Mouse (Mus musculus): ENCODE measurements around the gene Plp2.
"Not testable (repeated sequence)": the region's sequence is repeated elsewhere in the genome, so short reads cannot be mapped to it uniquely, and the experiment has no call there.

Gene Plp2

DNA sequence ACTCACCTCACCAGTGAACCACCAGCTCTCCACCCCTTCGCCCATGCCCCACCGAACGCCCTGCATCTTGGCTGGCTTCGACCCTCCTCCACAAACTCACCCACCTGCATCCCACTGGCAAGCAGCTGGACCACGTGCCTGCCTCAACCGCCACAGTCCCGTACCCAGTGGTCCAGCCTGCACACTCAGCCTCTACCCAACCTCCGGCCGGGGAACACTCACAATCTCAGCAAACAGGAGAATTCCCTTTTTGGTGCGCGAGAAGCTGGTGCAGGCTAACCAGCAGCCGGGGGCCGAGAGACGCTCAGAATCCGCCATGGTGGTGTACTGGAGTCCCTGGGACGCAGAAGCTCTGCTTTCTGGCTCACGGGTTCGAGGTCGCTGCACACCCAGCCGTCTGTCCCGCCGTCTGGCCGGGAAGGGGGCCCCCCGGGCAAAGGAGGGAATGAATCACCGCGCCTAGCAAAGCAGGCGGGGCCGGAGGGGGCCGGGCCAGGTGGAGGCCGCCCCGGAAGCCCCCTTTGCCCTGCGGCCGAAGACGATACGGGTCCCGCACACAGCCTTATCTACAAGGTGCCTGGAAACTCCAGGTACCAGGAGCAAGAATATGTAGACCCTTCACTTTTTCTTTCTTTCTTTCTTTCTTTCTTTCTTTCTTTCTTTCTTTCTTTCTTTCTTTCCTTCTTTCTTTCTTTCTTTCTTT, at the start of gene Plp2:
TSS of gene Plp2 (minus strand) at position 470 of the 703 bp plus-strand sequence.
- peak; percentile 37 for DNase-seq (ENCODE audit: low read depth, low spot score)

GRCm38 (mm10) chrX:7716058-7716457, 44.9 kb upstream of the Plp2 start:
- DNase-seq (ENCODE audit: low read depth, low spot score) = peak; percentile 55

- peak; percentile 96 for DNase-seq (ENCODE audit: low read depth, low spot score)
These were observed 43.1 kb upstream of the Plp2 start, which contains the start of gene Wdr45 for GRCm38 (mm10) chrX:7714135-7714899. Gene Wdr45, plus strand, starts transcription at chrX:7714333.

GRCm38 (mm10) chrX:7713764-7714134, 42.6 kb upstream of the Plp2 start:
- DNase-seq (ENCODE audit: low read depth, low spot score) = not testable (repeated sequence)

GRCm38 (mm10) chrX:7696954-7697381, 25.8 kb upstream of the Plp2 start, which contains the start of gene Gpkow:
Gene Gpkow, plus strand, starts transcription at chrX:7697131.
- DNase-seq (ENCODE audit: low read depth, low spot score) = peak; percentile 92

DNA sequence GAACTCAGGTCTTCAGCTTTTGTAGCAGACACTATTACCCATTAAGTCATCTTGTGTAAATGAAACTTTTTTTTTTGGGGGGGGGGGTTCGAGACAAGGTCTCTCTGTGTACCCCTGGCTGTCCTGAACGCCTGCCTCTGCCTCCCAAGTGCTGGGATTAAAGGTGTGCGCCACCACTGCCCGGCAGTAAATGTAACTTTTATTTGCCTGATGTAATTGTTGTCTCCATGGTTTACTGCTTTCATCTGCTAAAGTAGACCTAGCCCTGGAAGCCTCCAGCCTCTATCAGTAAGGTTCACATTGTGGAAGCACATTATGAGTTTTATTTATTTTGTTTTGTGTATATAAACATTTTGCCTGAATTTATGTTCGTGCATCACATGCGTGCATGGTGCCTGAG, 25.3 kb upstream of the Plp2 start:
- no peak for DNase-seq (ENCODE audit: low read depth, low spot score)

- DNase-seq (ENCODE audit: low read depth, low spot score) = peak; percentile 52
These were observed 21.7 kb upstream of the Plp2 start for GRCm38 (mm10) chrX:7692862-7693261.

- no peak for DNase-seq (ENCODE audit: low read depth, low spot score)
These were observed 19.3 kb upstream of the Plp2 start for GRCm38 (mm10) chrX:7690486-7690885.

GRCm38 (mm10) chrX:7688321-7688720, 17.1 kb upstream of the Plp2 start:
- no peak for DNase-seq (ENCODE audit: low read depth, low spot score)

GRCm38 (mm10) chrX:7680864-7681263, 9.7 kb upstream of the Plp2 start, which contains the start of gene Magix:
Gene Magix, minus strand, starts transcription at chrX:7681251.
- DNase-seq (ENCODE audit: low read depth, low spot score) = no peak

- DNase-seq (ENCODE audit: low read depth, low spot score) = no peak
These were observed 8.8 kb upstream of the Plp2 start for GRCm38 (mm10) chrX:7680057-7680412.

- peak; percentile 90 for DNase-seq (ENCODE audit: low read depth, low spot score)
These were observed 8.3 kb upstream of the Plp2 start for GRCm38 (mm10) chrX:7679405-7680056.

DNA sequence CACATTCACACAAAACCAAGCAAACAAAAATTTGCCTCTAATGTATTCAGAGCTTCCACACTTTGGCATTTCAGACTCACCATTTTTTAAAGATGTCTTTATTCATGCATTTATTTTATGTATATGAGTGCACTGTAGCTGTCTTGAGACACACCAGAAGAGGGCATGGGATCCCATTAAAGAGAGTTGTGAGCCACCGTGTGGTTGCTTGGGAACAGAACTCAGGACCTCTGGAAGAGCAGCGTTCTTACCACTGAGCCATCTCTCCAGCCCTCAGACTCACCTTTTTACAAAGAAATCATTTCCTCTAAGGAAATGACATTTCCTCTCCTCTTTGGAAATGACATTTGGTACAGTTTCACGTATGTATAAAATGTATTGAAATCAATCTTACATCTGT, 7.8 kb upstream of the Plp2 start:
- no peak for DNase-seq (ENCODE audit: low read depth, low spot score)

DNA sequence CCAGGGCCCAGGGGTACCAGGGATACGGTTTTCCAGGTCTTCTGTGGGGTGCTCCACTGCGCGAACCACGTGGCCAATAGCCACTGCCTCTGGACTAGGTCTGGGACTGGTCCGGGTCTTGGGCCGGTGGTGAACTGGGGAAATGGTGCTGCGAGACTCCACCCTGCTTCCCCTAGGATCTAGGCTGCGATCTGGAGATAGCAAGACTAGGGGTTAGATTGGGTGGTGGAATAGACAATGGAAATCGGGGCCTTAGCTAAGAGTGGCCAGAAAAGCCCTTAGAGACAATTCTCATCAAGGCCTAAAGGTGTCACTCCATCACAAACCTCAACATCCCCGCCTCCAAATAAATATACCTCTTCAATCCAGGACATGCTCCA, 3.8 kb upstream of the Plp2 start:
- DNase-seq (ENCODE audit: low read depth, low spot score) = peak; percentile 49

DNA sequence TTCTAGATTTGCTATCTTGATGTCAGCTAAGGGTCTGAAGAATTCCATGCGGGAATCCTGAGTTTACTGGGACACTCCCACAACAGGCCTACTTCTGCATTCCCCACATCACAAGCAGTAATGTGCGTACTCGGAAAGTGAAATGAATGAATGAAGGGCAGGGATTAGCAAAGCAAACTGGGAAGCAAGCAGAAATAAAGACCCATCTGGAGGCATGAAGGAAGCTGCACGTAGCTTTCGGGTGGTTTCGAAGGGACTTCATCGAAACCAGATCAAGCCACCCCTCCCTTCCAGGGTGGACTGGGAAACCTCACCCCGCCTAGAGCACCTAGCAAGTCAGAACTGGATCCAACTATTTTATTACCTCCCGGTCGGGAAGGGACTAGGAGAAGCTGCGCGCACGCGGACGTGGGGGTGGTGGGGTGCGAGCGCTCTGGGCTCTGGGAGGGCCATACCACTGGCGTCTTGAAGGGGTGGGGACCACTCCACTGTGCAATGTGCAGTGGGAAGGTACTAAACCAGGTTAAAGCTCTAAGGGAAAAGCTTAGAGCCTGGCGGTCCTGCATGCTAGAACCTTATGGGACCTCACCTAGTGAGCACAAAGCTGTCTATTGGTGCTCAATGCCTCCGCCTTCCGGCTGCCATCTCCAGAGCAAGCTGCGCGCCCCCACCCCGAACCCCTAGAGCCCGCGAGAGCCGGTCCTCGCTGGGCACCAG, 3.3 kb upstream of the Plp2 start:
- DNase-seq (ENCODE audit: low read depth, low spot score) = peak; percentile 80

DNA sequence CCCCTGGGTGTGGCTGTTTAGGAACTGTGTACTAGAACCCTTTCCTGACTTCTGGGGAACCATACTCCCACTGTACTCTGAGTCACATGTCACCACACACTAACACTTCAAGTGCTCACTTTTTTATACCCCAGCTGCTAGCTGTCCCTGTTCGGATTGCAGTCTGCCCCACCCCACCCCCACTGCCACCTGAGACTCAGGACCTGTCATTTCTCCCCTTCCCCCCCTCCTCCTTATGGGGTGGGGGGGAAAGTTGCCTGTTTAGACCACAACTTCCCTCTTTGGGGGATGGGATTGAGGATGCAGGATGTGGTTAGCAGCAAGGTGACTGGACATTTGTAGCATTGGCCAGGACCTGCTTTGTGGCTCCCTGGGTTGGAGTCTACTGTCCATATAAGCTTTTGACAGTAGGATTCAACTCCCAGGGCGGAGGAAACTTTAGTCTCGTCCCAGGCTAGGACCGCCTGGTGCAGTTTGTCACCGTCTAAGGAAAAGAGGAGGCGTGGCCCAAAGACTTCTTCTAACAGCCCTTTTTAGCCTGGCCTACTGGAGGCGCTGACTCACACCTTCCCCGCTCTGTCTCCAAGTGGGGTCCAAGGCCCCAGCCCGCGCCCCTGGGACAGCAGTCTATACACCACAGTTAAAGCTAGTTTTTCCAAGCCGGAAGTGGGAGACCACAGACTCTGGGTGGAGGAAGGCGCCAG, 2.5 kb upstream of the Plp2 start:
- DNase-seq (ENCODE audit: low read depth, low spot score) = peak; percentile 70

- no peak for DNase-seq (ENCODE audit: low read depth, low spot score)
These were observed 1.5 kb upstream of the Plp2 start for GRCm38 (mm10) chrX:7672739-7673138.

GRCm38 (mm10) chrX:7670390-7670881, 754 bp downstream of the Plp2 start:
- DNase-seq (ENCODE audit: low read depth, low spot score) = peak; percentile 75

- peak; percentile 25 for DNase-seq (ENCODE audit: low read depth, low spot score)
These were observed 5.3 kb downstream of the Plp2 start for GRCm38 (mm10) chrX:7665739-7666502.

GRCm38 (mm10) chrX:7664791-7665190, 6.4 kb downstream of the Plp2 start:
- no peak for DNase-seq (ENCODE audit: low read depth, low spot score)

All from ES-CJ7 (cell line).